Mouse (Mus musculus) myocyte (in vitro differentiated cells): ENCODE data around the gene Slc34a1. TPM values are rescaled to one million over a fixed set of nuclear protein-coding genes. Genes with fewer than 3 reads are reported as not detected.
A peak's percentile ranks its signal among the peaks of the same experiment; 100 is the strongest.

Experiments used
- H3K27me3 ChIP-seq: one replicate; pipeline ENCODE4 v1.6.1; 2011; ENCODE audit not compliant: control insufficient read depth, insufficient read depth, insufficient read length
- H3K36me3 ChIP-seq: one replicate; pipeline ENCODE4 v1.6.1; 2011; ENCODE audit not compliant: control insufficient read depth, insufficient read depth
- H3K4me2 ChIP-seq: one replicate; pipeline ENCODE4 v1.6.1; 2011; ENCODE audit warnings: low read depth, control low read depth
- H3K4me3 ChIP-seq: one replicate; pipeline ENCODE4 v1.5.1; 2011; ENCODE audit warnings: mild to moderate bottlenecking, control low read depth, moderate library complexity
- H3K79me2 ChIP-seq: one replicate; pipeline ENCODE4 v1.6.1; 2011; ENCODE audit not compliant: control insufficient read depth, insufficient read depth
- H3ac ChIP-seq: one replicate; pipeline ENCODE4 v1.6.1; 2011; ENCODE audit not compliant: control insufficient read depth, insufficient read length
- CEBPB ChIP-seq: IDR thresholded peaks from 2 replicates; pipeline ENCODE4 v1.6.1; 2011; ENCODE audit warnings: mild to moderate bottlenecking, moderate library complexity; ENCODE audit not compliant: poor library complexity, insufficient read depth, severe bottlenecking
- E2F4 ChIP-seq: IDR thresholded peaks from one replicate; pipeline ENCODE4 v1.6.1; 2011; ENCODE audit warnings: mild to moderate bottlenecking, control low read depth, moderate library complexity; ENCODE audit not compliant: insufficient read depth
- MAX ChIP-seq: IDR thresholded peaks from one replicate; pipeline ENCODE4 v1.6.1; 2011; ENCODE audit warnings: low read depth, mild to moderate bottlenecking, control low read depth
- MYOD1 ChIP-seq, 3 experiments: IDR thresholded peaks; one replicate each; pipeline ENCODE4 v1.6.1; 2011; ENCODE audit warnings: control low read depth in 2 of 3, low read depth in 2 of 3, mild to moderate bottlenecking in 2 of 3, moderate library complexity in 1 of 3; ENCODE audit not compliant: insufficient read length in 2 of 3, control insufficient read depth in 1 of 3
- MYOG ChIP-seq, 3 experiments: IDR thresholded peaks; one replicate each; pipeline ENCODE4 v1.6.1; 2011; ENCODE audit warnings: control low read depth in 2 of 3, low read depth in 2 of 3, mild to moderate bottlenecking in 2 of 3; ENCODE audit not compliant: insufficient read length in 2 of 3, control insufficient read depth in 1 of 3, insufficient read depth in 1 of 3
- POLR2A ChIP-seq: IDR thresholded peaks from one replicate; pipeline ENCODE4 v1.6.1; 2011; ENCODE audit warnings: low read depth, mild to moderate bottlenecking, control low read depth, moderate library complexity; ENCODE audit not compliant: insufficient read length
- POLR2AphosphoS2 ChIP-seq: IDR thresholded peaks from one replicate; pipeline ENCODE4 v1.6.1; 2011; ENCODE audit warnings: low read depth, control low read depth; ENCODE audit not compliant: insufficient read length
- REST ChIP-seq: IDR thresholded peaks from one replicate; pipeline ENCODE4 v1.6.1; 2011; ENCODE audit warnings: mild to moderate bottlenecking, control low read depth, moderate library complexity; ENCODE audit not compliant: insufficient read depth, insufficient read length
- SRF ChIP-seq: IDR thresholded peaks from one replicate; pipeline ENCODE4 v1.6.1; 2011; ENCODE audit warnings: low read depth; ENCODE audit not compliant: control insufficient read depth, insufficient read length
- TCF12 ChIP-seq: IDR thresholded peaks from one replicate; pipeline ENCODE4 v1.6.1; 2011; ENCODE audit warnings: mild to moderate bottlenecking, control low read depth; ENCODE audit not compliant: poor library complexity, insufficient read depth, severe bottlenecking
- TCF3 ChIP-seq: IDR thresholded peaks from one replicate; pipeline ENCODE4 v1.6.1; 2011; ENCODE audit warnings: low read depth, control low read depth; ENCODE audit not compliant: insufficient read length
- USF1 ChIP-seq: IDR thresholded peaks from one replicate; pipeline ENCODE4 v1.6.1; 2011; ENCODE audit warnings: low read depth, mild to moderate bottlenecking, control low read depth, moderate library complexity
- polyA plus RNA-seq: library from polyadenylated mRNA; unstranded; fragments of >200 nt; fragmentation: generic; extraction: Trizol; gene quantifications from one replicate; pipeline ENCODE4 v1.2.1, GENCODE M21; 2012; ENCODE audit warnings: missing spikeins

The Slc34a1 gene
- polyA plus RNA-seq, 1 experiment = 0.04 TPM

- no peak for TF ChIP-seq REST
- TF ChIP-seq USF1 = no peak
- Histone ChIP-seq H3K27me3 (no peaks in the 10 kb centered on the region), H3K36me3 (no peaks in the 10 kb centered on the region), H3ac (no peak overlapping the region), H3K4me3 (no peak overlapping the region), H3K79me2 (peaks cover 35% of the 10 kb centered on the region), H3K4me2 (no peak overlapping the region)
Measured at GRCm38 (mm10) chr13:55448131-55448530, 50.1 kb downstream of the Slc34a1 start.

DNA sequence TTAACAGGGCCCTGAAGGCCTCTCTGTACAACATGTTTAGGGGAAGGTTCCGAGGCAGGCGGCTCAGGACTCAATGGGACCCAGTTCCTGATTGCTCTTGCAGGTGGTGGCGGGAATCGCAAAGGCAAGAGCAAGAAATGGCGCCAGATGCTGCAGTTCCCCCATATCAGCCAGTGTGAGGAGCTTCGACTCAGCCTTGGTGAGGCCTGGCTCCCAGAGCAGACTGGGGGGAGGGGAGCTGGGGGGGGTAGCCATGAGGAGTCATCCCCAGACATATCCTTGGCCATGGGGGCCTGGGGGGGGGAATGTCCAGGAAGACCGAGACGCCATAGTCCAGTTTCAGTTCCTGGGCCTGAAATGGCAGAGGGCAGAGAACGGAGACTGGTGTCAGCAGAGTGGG lies 51.2 kb downstream of the Slc34a1 start:
- Histone ChIP-seq H3K27me3 (no peaks in the 10 kb centered on the region), H3K36me3 (no peaks in the 10 kb centered on the region), H3ac (no peak overlapping the region), H3K4me3 (no peak overlapping the region), H3K4me2 (peak overlapping the region; percentile 37), H3K79me2 (peaks cover 35% of the 10 kb centered on the region)
- TF ChIP-seq MYOD1 (IDR thresholded peaks at IDR 0.05; ENCODE audit: control insufficient read depth in 1 of 3, insufficient read length in 2 of 3, low read depth in 2 of 3) = no peak

DNA sequence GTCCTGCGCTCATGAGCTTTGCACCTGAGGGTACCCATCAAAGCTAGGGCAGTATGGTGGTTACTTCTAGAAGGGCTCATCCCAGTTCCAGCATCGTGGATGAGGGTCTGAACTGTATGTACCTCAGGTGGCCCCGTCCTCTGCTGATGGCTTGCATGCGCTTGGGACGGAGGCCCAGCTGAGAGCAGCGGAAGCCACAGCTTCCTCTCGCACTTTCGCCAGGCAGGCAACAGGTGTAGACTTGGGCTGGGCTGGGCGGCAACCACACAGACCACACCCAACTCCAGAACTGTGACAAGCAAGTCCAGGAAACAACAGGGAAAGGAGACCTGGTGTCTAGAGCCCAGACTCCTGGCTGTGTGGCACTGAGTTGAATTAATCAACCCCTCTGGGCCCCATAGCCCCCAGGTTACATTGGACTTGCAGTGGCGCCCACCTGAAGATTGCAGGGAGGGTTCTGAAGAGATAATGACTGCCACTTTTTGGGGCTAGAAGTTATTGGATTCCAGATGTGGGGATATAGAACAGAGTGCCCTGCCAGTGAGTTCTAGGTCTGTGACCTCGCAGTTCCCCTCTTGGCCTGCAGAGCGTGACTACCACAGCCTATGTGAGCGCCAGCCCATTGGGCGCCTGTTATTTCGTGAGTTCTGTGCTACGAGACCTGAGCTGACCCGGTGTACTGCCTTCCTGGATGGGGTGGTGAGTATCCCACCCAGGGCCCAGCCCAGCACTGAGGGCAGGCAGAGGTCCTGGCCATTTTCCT lies 51.9 kb downstream of the Slc34a1 start:
- TF ChIP-seq CEBPB (no peak), E2F4 (no peak), MYOG (IDR thresholded peaks at IDR 0.05; ENCODE audit: control insufficient read depth in 1 of 3, insufficient read depth in 1 of 3, insufficient read length in 2 of 3, low read depth in 2 of 3) (peak in 2 of 3 experiments; percentile 88 to 98), POLR2AphosphoS2 (no peak), MAX (no peak), TCF12 (peak; percentile 38), TCF3 (peak; percentile 37), POLR2A (no peak), USF1 (no peak), REST (no peak), SRF (no peak), MYOD1 (IDR thresholded peaks at IDR 0.05; ENCODE audit: control insufficient read depth in 1 of 3, insufficient read length in 2 of 3, low read depth in 2 of 3) (peak in 2 of 3 experiments; percentile 77 to 97)
- Histone ChIP-seq H3K27me3 (no peaks in the 10 kb centered on the region), H3K79me2 (peaks cover 35% of the 10 kb centered on the region), H3K4me3 (no peak overlapping the region), H3K36me3 (no peaks in the 10 kb centered on the region), H3K4me2 (peak overlapping the region; percentile 37), H3ac (no peak overlapping the region)

GRCm38 (mm10) chr13:55450511-55450980 lies 52.6 kb downstream of the Slc34a1 start:
- Histone ChIP-seq H3K79me2 (peaks cover 35% of the 10 kb centered on the region), H3K36me3 (peaks cover 4% of the 10 kb centered on the region), H3ac (no peak overlapping the region), H3K27me3 (no peaks in the 10 kb centered on the region), H3K4me2 (peak overlapping the region; percentile 56), H3K4me3 (no peak overlapping the region)
- no peak for TF ChIP-seq E2F4
- no peak for TF ChIP-seq POLR2AphosphoS2
- TF ChIP-seq CEBPB = no peak
- peak; percentile 51 to 87 (median 68) for TF ChIP-seq MYOG (IDR thresholded peaks at IDR 0.05; ENCODE audit: control insufficient read depth in 1 of 3, insufficient read depth in 1 of 3, insufficient read length in 2 of 3, low read depth in 2 of 3)
- TF ChIP-seq MAX = no peak
- peak; percentile 37 for TF ChIP-seq SRF
- TF ChIP-seq TCF3 = peak; percentile 74
- TF ChIP-seq REST = no peak
- peak in 2 of 3 experiments; percentile 64 to 83 for TF ChIP-seq MYOD1 (IDR thresholded peaks at IDR 0.05; ENCODE audit: control insufficient read depth in 1 of 3, insufficient read length in 2 of 3, low read depth in 2 of 3)
- no peak for TF ChIP-seq POLR2A
- no peak for TF ChIP-seq USF1

DNA sequence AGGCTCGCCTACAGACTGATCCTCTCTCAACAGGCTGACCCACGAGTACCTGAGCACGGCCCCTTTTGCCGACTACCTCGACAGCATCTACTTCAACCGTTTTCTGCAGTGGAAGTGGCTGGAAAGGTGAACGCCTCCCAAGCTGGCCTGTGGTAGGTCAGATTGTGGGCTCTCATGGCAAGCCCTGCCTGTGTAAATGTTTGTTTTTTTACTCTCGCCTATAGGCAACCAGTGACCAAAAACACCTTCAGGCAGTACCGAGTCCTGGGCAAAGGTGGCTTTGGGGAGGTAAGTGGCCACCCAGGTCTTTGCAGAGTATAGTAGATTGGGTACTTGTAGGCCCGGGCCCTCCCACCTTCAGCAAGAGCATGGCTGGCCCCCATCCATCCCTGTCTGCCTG lies 53.3 kb downstream of the Slc34a1 start:
- Histone ChIP-seq H3K27me3 (no peaks in the 10 kb centered on the region), H3K36me3 (peaks cover 5% of the 10 kb centered on the region), H3ac (no peak overlapping the region), H3K4me2 (peak overlapping the region; percentile 56), H3K79me2 (peaks cover 27% of the 10 kb centered on the region), H3K4me3 (no peak overlapping the region)
- no peak for TF ChIP-seq E2F4
- no peak for TF ChIP-seq TCF3
- no peak for TF ChIP-seq POLR2A
- no peak for TF ChIP-seq MYOD1 (IDR thresholded peaks at IDR 0.05; ENCODE audit: control insufficient read depth in 1 of 3, insufficient read length in 2 of 3, low read depth in 2 of 3)
- TF ChIP-seq REST = no peak
- no peak for TF ChIP-seq TCF12
- no peak for TF ChIP-seq CEBPB
- TF ChIP-seq USF1 = no peak
